Mouse (Mus musculus) heart, postnatal 0 days (tissue): ENCODE results near the gene Rbfox2. TPM values are rescaled to one million over a fixed set of nuclear protein-coding genes. Genes with fewer than 3 reads are reported as not detected.

Experiments
- ATAC-seq: fragments of 200-750 bp; cut with Nextera tagmentation; 2 replicates; pipeline ENCODE4 v1.8.0; 2017; ENCODE audit warnings: low read depth, moderate number of reproducible peaks, moderate library complexity; ENCODE audit not compliant: insufficient read depth
- DNase-seq: peaks from one replicate; pipeline ENCODE4 v3.0.0-alpha.2; 2016; ENCODE audit warnings: low spot score
- H3K27ac ChIP-seq: fragments of 300-500 bp; sonication (generic); 2 replicates; pipeline ENCODE4 v1.5.1; 2014; ENCODE audit warnings: low read depth, mild to moderate bottlenecking
- H3K27me3 ChIP-seq: fragments of 300-500 bp; sonication (generic); 2 replicates; pipeline ENCODE4 v1.6.1; 2014; ENCODE audit warnings: low read length, mixed read lengths; ENCODE audit not compliant: control insufficient read depth, insufficient read depth
- H3K36me3 ChIP-seq: fragments of 300-500 bp; sonication (generic); replicated peaks from 2 replicates; pipeline ENCODE4 v1.6.1; 2014; ENCODE audit warnings: low read length, mixed read lengths; ENCODE audit not compliant: control insufficient read depth, insufficient read depth
- H3K4me1 ChIP-seq: fragments of 300-500 bp; sonication (generic); 2 replicates; pipeline ENCODE4 v1.6.1; 2014; ENCODE audit warnings: antibody characterized with exemption; ENCODE audit not compliant: control insufficient read depth, insufficient read depth
- H3K4me2 ChIP-seq: fragments of 300-500 bp; sonication (generic); 2 replicates; pipeline ENCODE4 v1.6.1; 2014; ENCODE audit warnings: low read depth, mild to moderate bottlenecking, low read length, moderate library complexity
- H3K4me3 ChIP-seq: fragments of 300-500 bp; sonication (generic); 2 replicates; pipeline ENCODE4 v1.5.1; 2014; ENCODE audit warnings: low read depth, low read length
- H3K9ac ChIP-seq: fragments of 300-500 bp; sonication (generic); replicated peaks from 2 replicates; pipeline ENCODE4 v1.6.1; 2014; ENCODE audit warnings: low read depth, low read length, mixed read lengths
- H3K9me3 ChIP-seq: fragments of 300-500 bp; sonication (generic); replicated peaks from 2 replicates; pipeline ENCODE4 v1.6.1; 2016; ENCODE audit warnings: low read length; ENCODE audit not compliant: control insufficient read depth
- CTCF ChIP-seq: IDR thresholded peaks from 2 replicates; pipeline ENCODE4 v1.5.1; 2016; ENCODE audit warnings: antibody characterized with exemption, control low read depth, low read depth
- EP300 ChIP-seq: IDR thresholded peaks from 2 replicates; pipeline ENCODE4 v1.6.1; 2016; ENCODE audit warnings: antibody characterized with exemption, low read depth
- WGBS: fragments of 180-500 bp; shearing (Covaris S2); extraction: QIAGEN DNeasy Blood & Tissue Kit; methylation state at CpG from one replicate; pipeline ENCODE4 v1.1.7; 2014; 5-methylcytosine and 5-hydroxymethylcytosine counted together
- polyA plus RNA-seq: library from polyadenylated mRNA; unstranded; fragments of >200 nt; fragmentation: Nextera tagmentation; extraction: Ambion mirVana; gene quantifications from 2 replicates; pipeline ENCODE4 v1.2.1, GENCODE M21; 2015
- total RNA-seq: library from RNA; depleted of rRNA; stranded (reverse); fragments of >200 nt; gene quantifications from 2 replicates; pipeline ENCODE4 v1.2.3, GENCODE M21; 2014; ENCODE audit warnings: low replicate concordance

Gene Rbfox2
- total and polyA plus RNA-seq, 2 experiments from 2014 or later, result 49.1 to 143 TPM

GRCm38 (mm10) chr15:77217523-77217922 is 89.3 kb downstream of the Rbfox2 start:
- no peak for TF ChIP-seq EP300
- TF ChIP-seq CTCF, result no peak
- ATAC-seq, result no peak
- Histone ChIP-seq H3K4me2 (no peak overlapping the region), H3K4me3 (no peak overlapping the region), H3K9me3 (no peaks in the 10 kb centered on the region), H3K36me3 (no peaks in the 10 kb centered on the region), H3K27me3 (no peaks in the 10 kb centered on the region), H3K9ac (no peak overlapping the region), H3K27ac (peak overlapping the region; percentile 3; the same call in 1 of the 2 replicates), H3K4me1 (peaks cover 55% of the 10 kb centered on the region)
- no peak for DNase-seq
- 31% methylated on average over 1 of the region's 1 CpGs for WGBS

GRCm38 (mm10) chr15:77216704-77217103 is 90.1 kb downstream of the Rbfox2 start:
- no peak for DNase-seq
- Histone ChIP-seq H3K9me3 (no peaks in the 10 kb centered on the region), H3K4me2 (no peak overlapping the region), H3K9ac (no peak overlapping the region), H3K27ac (peak overlapping the region; percentile 91; the same call in 1 of the 2 replicates), H3K4me3 (no peak overlapping the region), H3K27me3 (no peaks in the 10 kb centered on the region), H3K4me1 (peaks cover 62% of the 10 kb centered on the region), H3K36me3 (no peaks in the 10 kb centered on the region)
- no peak for ATAC-seq
- TF ChIP-seq EP300, result no peak
- no peak for TF ChIP-seq CTCF
- WGBS, result 44% methylated on average over 6 of the region's 6 CpGs

GRCm38 (mm10) chr15:77215178-77215800 is 91.5 kb downstream of the Rbfox2 start:
- Histone ChIP-seq H3K9ac (0 out of 2 replicates have a peak overlapping the region, but pooled peaks have one; percentile 28), H3K4me2 (peak overlapping the region; percentile 17; the same call in 1 of the 2 replicates), H3K27me3 (no peaks in the 10 kb centered on the region), H3K27ac (peak overlapping the region; percentile 91), H3K4me1 (peaks cover 73% of the 10 kb centered on the region), H3K9me3 (no peaks in the 10 kb centered on the region), H3K4me3 (no peak overlapping the region), H3K36me3 (no peaks in the 10 kb centered on the region)
- ATAC-seq (peak; percentile 18; the same call in 1 of the 2 replicates), DNase-seq (peak; percentile 63)
- TF ChIP-seq CTCF (no peak), EP300 (no peak; the same call in 1 of the 2 replicates)
- 7% methylated on average over 5 of the region's 5 CpGs for WGBS

- Histone ChIP-seq H3K9ac (no peak overlapping the region), H3K4me1 (peaks cover 72% of the 10 kb centered on the region), H3K27me3 (no peaks in the 10 kb centered on the region), H3K4me2 (0 out of 2 replicates have a peak overlapping the region, but pooled peaks have one; percentile 15), H3K27ac (peak overlapping the region; percentile 91), H3K4me3 (no peak overlapping the region), H3K9me3 (no peaks in the 10 kb centered on the region), H3K36me3 (no peaks in the 10 kb centered on the region)
- WGBS, result 40% methylated on average over 8 of the region's 8 CpGs
- TF ChIP-seq EP300, result no peak
- no peak for TF ChIP-seq CTCF
- ATAC-seq, result peak; percentile 70
- peak; percentile 89 for DNase-seq
Observed at GRCm38 (mm10) chr15:77214410-77215107, 92.2 kb downstream of the Rbfox2 start.

GRCm38 (mm10) chr15:77213829-77214228 is 93.0 kb downstream of the Rbfox2 start:
- Histone ChIP-seq H3K4me2 (no peak overlapping the region), H3K27ac (peak overlapping the region; percentile 91)

More at GRCm38 (mm10) chr15:77213829-77214228, 93.0 kb downstream of the Rbfox2 start:
- Histone ChIP-seq H3K9me3 (no peaks in the 10 kb centered on the region), H3K4me1 (peaks cover 78% of the 10 kb centered on the region), H3K4me3 (no peak overlapping the region), H3K9ac (no peak overlapping the region), H3K27me3 (no peaks in the 10 kb centered on the region), H3K36me3 (no peaks in the 10 kb centered on the region)
- ATAC-seq, result no peak
- 28% methylated on average over 5 of the region's 5 CpGs for WGBS
- TF ChIP-seq CTCF (no peak), EP300 (no peak)
- DNase-seq, result no peak
